Mouse (Mus musculus): ENCODE data around the gene Heca. TPM values are rescaled to one million over a fixed set of nuclear protein-coding genes. Genes with fewer than 3 reads are reported as not detected.
"Not testable (repeated sequence)": the region's sequence is repeated elsewhere in the genome, so short reads cannot be mapped to it uniquely, and the experiment has no call there.

Gene Heca
- total RNA-seq, 2 experiments from 2014 or later, result 13.8 to 14.6 TPM

DNA sequence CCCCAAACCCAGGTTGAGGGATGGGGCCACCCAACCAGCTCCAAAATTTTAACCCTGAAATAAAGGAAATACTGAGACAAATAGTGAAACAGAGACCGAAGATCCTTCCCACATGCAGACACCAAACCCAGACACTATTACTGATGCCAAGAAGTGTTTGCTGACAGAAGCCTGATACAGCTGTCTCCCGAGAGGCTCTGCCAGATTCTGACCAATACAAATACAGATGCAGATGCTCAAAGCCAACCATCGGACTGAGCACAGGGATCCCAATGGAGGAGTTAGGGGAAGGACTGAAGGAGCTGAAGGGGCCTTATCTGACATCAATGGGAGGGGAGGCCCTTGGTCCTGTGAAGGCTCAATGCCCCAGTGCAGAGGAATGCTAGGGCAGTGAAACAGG lies 41.5 kb downstream of the Heca start:
- intact Hi-C loops (cut with DNase I); DNase-seq: not testable (repeated sequence)

DNA sequence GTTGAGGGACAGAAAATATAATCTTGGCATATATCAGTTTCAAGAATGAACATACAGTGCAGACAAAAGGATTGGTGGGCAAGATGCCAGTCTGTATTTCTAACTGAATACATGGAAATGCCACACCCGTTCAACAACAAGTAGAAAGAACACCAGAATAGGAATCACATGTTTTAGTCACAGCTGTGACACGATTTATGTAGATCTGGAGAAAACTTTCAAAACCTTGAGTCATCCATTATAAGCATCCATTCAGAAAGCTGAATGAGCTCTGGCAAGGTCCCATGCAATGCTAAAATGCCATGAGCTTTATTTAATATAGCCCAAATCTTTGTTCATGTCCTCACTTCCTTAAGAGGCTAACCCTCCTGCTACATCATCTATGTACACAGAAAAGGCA lies 44.4 kb downstream of the Heca start:
- DNase-seq, result no peak
- intact Hi-C loops (cut with DNase I), result no loop called here

DNA sequence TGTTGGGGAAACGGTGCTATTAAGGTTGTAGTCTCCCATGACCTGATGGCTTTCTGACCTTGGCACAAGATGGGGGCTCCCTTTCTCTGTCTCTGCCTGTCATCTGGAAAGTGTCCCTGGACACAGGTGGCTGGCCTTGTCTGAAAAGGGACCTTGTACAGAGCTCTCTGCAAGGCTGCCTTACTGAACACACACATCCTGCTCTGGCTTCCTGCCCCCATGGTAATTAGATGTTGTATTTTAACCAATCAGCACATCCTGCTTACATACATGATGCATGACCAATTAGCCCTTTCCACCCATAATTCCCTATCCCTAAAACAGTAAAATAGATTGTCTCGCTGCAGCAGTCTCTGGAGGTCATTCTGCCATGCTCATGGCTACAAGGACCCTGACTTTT lies 67.1 kb downstream of the Heca start:
- intact Hi-C loops (cut with DNase I), result no loop called here
- no peak for DNase-seq

DNA sequence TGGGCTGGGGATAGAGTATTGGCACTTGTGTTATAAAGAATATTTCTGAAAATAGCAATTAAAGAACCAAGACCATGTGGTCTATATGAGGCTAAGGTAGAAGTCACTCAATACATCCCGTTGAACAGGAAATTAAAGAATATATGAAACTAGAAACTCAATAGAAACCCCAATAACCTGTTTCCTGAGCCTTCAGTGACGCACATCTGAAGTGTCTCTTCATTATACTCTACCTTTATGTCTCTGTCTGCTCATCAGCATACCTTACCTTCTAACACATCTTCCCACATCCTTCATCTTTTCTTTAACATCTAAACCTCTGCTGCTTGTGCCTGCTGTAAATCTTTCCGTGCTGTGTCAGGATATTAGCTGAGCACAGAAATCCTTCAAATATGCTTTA lies 67.8 kb downstream of the Heca start:
- intact Hi-C loops (cut with DNase I), result no loop called here
- DNase-seq, result no peak

DNA sequence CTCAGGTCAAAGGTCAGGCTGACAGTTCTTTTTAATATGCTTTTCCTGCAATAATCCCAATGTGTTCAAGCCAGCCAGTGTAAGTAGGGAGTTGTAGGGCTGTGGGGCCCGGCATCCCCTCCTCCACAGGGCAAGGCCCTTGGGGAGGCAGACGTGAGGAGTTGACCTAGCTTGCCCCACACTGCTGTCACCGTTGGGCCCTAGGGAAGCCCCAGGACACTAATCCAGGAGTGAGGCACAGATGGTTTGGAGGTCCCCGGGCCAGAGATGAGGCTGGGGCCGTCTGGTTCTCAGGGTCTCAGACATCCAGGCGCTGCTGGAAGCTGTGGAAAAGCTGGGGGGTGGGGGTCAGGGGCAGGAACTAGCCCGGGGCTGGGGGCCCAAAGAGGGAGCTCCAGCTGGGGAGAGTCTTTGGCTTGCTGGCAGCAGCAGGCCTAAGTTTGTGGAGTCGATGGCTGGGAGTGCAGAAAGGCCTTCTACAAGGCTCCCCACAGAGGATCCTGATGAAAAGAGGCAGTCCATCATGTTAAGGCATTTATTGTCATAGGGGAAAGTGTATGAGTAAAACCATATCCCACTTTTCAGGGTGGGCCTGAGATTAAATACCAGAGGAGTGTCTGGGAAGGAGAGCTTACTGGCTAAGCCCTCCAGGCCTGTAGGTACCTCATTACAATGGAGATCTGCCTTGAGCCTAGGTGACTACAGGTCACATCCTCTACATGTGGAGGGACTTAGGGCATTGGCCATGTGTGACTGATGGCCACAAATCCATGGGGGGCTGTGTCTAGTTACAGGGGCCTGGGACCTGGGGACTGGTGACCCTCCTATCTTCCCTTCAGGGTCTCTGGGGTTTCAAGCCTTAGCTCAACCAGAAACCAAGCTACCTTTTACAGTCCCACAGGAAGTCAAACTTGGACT lies 69.6 kb downstream of the Heca start:
- no peak for DNase-seq
- intact Hi-C loops (cut with DNase I), result loop anchor here (10.0 kb wide), 1 partner anchor 317 kb away; no protein-coding TSS in a partner anchor

DNA sequence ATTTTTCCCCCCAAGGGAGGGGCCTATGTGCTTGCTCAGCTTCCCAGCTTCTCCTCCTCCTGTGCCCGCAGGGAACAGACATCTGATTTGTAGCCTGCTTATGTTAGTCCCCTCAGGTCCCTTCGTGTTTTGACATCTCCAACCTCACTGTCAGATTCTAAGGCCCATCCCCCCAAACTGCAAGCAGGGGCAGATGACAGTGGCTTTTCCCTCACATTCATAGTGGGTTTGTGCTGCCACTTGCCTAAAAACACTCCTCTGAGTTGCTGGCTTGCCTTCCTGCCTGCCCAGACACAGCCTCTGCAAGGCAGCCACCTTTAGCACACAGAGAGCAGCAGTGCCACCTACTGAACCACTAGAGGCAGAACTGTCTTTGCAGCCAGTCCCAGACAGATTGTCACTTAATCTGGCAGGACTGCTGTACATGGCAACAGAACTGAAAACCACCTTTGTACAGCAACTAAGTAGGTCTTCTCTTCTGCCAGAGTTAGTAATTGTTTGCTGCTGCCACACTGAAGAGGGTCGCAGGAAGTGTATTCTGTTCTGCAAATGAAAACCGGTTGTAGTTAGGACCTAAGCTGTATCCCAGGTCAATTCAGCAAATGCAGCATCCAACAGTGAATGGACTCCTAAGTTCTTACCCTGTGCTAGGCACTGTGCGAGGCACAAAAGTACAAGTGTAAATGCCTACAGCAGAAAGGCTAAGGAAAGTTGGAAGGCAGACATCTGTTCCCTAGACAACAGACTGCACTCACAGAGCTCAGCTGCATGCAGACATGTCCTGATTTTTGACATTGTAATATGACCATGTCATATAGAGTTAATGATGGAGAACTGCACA lies 77.8 kb downstream of the Heca start:
- peak; percentile 29 to 36 for DNase-seq
- intact Hi-C loops (cut with DNase I), result loop anchor here (2.0 to 10.0 kb wide), 2 partner anchors 137 to 325 kb away; no protein-coding TSS in a partner anchor

DNA sequence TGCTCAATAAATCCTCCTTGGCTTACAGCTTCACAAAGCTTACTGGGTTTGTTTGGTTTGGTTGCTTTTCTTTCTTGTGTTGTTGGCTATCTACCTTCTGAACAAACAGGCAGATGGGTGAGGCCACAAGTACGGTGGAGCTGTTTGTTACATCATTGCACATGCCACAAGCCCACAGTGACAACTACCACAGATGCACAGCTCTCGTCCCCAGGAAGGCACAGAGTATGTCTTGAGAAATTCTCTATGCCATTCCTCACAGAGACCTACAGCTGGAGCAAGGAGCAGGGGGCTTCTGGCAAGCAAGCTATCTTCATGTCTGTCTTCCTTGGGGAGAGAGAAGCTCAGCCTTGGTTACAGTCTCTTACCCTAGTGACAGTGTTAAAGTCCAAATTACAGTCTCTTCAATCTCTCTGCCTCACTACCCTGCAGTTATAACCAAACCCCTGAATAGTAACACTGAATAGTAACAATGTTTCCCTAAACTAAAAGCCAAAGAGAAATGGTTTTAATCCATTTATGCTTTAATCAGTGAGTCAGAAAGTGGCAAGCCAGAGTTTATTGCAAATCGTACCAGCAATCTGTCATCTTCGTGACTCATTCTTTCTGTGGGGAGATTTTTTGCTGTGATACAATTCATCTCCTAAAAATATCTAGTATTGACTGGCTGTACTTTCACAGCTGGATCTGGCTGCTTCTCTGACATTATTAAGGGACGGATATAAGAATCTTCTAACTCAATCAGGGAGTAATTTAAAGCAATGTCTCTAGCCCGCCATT lies 87.0 kb downstream of the Heca start:
- DNase-seq, result no peak
- intact Hi-C loops (cut with DNase I), result no loop called here

DNA sequence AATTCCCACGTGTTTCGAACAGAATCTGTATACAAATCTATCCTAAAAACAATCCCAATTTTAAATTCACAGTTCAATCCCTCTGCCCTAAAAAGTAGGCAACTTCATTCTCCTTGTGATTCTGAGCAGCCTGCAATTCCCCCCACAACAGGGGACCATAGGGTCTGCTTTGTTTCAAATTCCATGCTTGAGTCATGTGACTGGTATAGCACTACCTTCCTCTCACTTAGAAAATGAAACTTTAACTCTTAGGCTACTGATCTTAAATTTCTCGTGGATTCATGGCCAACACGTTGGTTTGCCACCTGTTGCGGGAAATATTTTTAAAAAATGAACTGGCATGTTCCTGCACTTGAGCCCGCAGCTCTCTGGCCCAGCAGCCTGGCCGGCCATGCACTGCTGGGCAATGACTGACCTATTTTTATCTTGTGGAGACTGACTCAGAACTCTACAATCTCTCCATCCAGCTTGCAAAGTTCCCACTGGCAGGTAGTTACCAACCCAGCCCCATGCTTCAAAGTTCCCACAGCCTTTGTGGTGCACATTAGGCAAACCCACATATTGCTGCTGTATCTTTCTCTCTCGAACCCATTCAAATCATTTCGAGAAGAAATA lies 90.1 kb downstream of the Heca start:
- DNase-seq, result no peak
- intact Hi-C loops (cut with DNase I), result no loop called here

DNA sequence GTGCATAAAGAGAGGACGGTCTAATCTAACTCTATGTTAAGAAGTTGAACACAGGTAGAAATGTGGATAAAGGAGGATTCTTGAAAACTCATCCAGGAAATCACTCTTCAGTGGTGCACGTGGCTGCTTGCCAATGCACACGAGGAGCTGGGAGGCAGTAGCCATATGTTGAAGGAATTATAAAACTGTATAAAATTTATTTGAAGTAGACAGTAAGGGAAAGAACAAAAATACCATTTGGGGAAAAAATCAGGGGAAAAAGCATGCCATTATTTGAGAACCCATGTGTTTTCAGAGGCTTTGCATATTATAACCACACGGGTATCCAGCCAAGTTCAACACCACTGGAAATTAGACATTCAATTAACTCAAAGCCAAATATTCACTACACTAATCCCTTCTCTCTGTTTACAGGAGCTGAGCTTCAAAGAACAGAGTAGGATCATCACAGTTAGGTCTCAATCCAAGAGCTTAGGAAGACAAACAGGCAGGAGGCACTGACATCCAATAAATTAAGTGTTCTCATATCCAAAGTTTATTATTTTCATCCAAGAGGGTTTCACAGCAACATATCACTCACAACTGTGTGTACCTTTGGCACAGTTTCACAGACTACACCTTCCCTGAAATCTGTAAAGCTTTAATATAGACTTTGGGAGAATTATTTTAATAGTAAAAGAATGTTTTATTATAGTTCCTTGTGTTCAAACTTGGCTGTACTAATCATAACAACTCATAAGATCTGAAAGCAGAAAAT lies 102.9 kb downstream of the Heca start:
- DNase-seq, result no peak
- intact Hi-C loops (cut with DNase I), result no loop called here

DNA sequence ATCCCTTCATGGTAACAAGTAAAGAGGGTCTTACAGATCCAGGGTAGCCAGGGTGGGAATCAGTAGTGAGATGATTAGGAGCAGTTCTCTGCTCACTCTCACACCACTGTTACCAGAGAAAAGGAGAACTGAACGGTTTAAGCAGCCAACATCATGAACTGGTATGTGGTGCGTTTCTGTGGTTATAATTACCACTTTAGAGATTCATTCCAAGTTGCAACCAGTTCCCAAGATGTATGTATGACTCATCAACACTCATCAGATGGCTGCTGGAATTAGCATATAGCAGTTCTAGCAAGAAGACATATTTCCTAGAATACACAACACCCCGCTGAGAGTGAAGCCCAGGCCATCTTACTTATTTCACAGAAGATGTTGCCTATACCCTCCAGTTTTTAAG lies 105.8 kb downstream of the Heca start:
- intact Hi-C loops (cut with DNase I), result no loop called here
- no peak for DNase-seq

DNA sequence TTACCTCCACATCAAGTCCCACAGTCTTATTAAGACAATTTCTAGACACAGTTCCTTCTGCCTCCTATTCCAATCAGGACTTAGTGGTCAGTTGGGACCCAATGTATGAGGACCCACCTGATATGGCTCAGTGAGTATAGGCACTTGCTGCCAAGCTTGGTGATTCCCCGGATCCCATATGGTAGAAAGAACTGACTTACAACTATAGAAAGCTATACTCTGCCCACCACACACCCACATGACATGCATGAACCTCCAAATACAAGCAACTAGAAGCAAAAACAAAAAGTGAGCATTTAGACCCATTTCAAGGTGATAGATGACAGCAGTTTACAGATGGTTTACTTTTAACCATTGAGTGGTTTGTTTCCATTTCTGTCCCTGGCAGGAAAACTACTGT lies 111.6 kb downstream of the Heca start:
- intact Hi-C loops (cut with DNase I), result no loop called here
- no peak for DNase-seq

DNA sequence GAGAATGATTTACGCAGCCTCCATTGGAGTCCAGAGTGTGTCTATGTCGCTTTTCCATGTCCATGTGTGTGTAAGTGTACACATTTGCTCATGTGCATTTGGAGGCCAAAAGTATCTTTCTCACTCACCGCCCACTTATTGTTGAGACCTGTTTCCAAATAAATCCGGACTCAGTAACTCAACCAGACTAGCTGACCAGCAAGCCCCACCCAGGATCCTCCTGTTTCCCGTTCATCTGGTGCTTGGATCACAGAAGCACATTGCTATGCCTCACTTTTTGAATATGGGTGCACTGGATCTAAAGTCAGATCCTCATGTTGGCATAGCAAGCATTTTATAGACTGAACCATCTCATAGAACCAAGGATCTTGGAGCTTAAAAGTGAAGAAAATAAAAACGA lies 112.8 kb downstream of the Heca start:
- no peak for DNase-seq
- intact Hi-C loops (cut with DNase I), result no loop called here

DNA sequence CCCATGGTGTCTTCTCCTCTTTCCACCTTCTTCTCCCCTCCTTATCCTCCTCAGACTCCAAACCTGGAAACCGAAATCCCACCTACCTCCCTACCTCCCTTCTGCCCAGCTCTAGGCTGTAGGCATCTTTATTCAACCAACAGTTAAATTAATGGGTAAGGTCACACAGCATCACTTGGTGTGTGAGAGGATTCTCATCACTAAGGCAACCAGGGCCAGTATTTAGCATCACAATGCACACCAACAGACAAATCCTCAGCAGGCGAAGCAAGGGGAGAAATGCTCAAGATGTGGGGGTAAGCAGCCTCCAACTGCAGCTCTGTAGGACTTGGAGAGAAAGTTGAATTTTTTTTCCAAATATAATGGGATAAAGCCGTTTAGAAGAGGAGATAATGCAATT lies 116.8 kb downstream of the Heca start:
- no peak for DNase-seq
- intact Hi-C loops (cut with DNase I), result no loop called here

DNA sequence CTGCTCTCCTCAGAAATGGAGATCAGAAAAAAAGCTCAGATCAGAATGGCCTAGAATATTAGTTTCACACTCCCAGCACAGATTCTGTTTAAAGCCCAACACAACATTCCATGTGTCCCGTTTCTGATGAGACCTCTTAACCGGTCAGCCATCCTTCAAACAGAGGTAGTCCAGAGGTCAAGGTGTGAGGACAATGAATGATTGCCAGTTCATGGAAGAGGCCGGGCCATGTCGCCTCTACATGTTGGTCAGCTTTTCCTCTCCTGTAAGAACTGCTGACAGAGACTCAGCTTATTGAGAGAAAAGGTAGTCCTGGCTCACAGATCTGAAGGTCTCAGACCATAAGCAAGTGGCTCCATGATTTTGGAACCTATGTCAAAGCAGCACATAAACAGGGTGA lies 118.7 kb downstream of the Heca start:
- intact Hi-C loops (cut with DNase I), result no loop called here
- no peak for DNase-seq

DNA sequence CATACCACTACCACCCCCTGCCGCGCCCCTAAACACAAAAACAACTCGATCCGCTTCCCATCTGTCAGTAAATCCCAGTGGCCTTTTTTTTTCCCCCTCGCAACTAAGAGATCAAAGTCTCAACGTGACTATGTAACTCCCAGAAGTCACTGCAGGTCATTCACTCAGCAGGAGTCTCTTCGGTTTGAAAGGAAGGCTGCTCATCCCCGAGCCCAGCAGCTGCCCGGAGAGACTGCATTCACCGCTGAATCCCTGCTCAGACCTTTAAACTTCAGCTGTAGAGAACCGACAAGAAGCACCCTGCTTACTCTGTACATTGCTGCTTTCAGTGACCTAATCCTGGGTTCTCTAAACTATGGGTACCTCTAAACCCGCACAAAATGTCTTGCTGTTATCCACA lies 120.5 kb downstream of the Heca start:
- intact Hi-C loops (cut with DNase I), result no loop called here
- no peak for DNase-seq

DNA sequence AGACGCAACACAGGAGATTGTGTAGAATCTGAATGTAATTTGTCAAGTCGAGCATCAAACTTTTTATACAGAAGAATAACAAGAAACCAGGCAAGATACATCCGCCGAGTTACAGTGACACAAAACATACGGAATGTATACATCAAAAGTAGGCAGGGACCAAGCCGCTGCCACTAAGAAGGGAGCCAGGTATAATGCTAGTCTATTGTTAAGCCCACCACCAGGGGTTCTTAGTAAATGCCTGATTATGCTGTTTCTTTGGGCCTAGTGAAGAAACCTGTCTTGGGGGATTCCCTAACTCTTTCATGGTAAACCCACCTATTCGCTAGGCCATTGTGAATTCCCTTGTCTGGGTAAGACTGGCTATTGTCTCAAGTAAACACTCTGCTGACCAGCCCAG lies 127.4 kb downstream of the Heca start:
- intact Hi-C loops (cut with DNase I), result not testable (repeated sequence)

More for the DNA sequence above, 127.4 kb downstream of the Heca start:
- DNase-seq, result not testable (repeated sequence)
